Mouse (Mus musculus): ENCODE measurements around the gene Knl1. TPM values are rescaled to one million over a fixed set of nuclear protein-coding genes. Genes with fewer than 3 reads are reported as not detected.

Knl1 gene
- polyA plus RNA-seq, 1 experiment = 2.4 TPM

GRCm38 (mm10) chr2:119019131-119019530 lies 27.8 kb upstream of the Knl1 start:
- DNase-seq (ENCODE audit: low read depth) = peak; percentile 85
- TF ChIP-seq POLR2A (IDR thresholded peaks at IDR 0.05; ENCODE audit: borderline replicate concordance, extremely low read depth, insufficient read depth, insufficient read length, poor library complexity, severe bottlenecking) = no peak
- TF ChIP-seq CTCF (IDR thresholded peaks at IDR 0.05; ENCODE audit: borderline replicate concordance, extremely low read depth, insufficient read depth, insufficient read length) = peak; percentile 54; the same call in 1 of the 2 replicates

- DNase-seq (ENCODE audit: low read depth) = peak; percentile 82
- no peak for TF ChIP-seq CTCF (IDR thresholded peaks at IDR 0.05; ENCODE audit: borderline replicate concordance, extremely low read depth, insufficient read depth, insufficient read length)
- TF ChIP-seq POLR2A (IDR thresholded peaks at IDR 0.05; ENCODE audit: borderline replicate concordance, extremely low read depth, insufficient read depth, insufficient read length, poor library complexity, severe bottlenecking) = no peak
These were observed 27.4 kb upstream of the Knl1 start for GRCm38 (mm10) chr2:119019538-119019937.

GRCm38 (mm10) chr2:119023154-119023660 lies 23.7 kb upstream of the Knl1 start:
- no peak for DNase-seq (ENCODE audit: low read depth)
- TF ChIP-seq POLR2A (IDR thresholded peaks at IDR 0.05; ENCODE audit: borderline replicate concordance, extremely low read depth, insufficient read depth, insufficient read length, poor library complexity, severe bottlenecking) = no peak
- TF ChIP-seq CTCF (IDR thresholded peaks at IDR 0.05; ENCODE audit: borderline replicate concordance, extremely low read depth, insufficient read depth, insufficient read length) = no peak

GRCm38 (mm10) chr2:119024536-119025238 lies 22.2 kb upstream of the Knl1 start:
- DNase-seq (ENCODE audit: low read depth) = peak; percentile 21
- TF ChIP-seq CTCF (IDR thresholded peaks at IDR 0.05; ENCODE audit: borderline replicate concordance, extremely low read depth, insufficient read depth, insufficient read length) = peak; percentile 41; the same call in 1 of the 2 replicates
- no peak for TF ChIP-seq POLR2A (IDR thresholded peaks at IDR 0.05; ENCODE audit: borderline replicate concordance, extremely low read depth, insufficient read depth, insufficient read length, poor library complexity, severe bottlenecking)

- no peak for DNase-seq (ENCODE audit: low read depth)
- TF ChIP-seq CTCF (IDR thresholded peaks at IDR 0.05; ENCODE audit: borderline replicate concordance, extremely low read depth, insufficient read depth, insufficient read length) = no peak
- TF ChIP-seq POLR2A (IDR thresholded peaks at IDR 0.05; ENCODE audit: borderline replicate concordance, extremely low read depth, insufficient read depth, insufficient read length, poor library complexity, severe bottlenecking) = no peak
These were observed 21.7 kb upstream of the Knl1 start for GRCm38 (mm10) chr2:119025239-119025616.

GRCm38 (mm10) chr2:119026951-119027350 lies 20.0 kb upstream of the Knl1 start:
- no peak for DNase-seq (ENCODE audit: low read depth)
- TF ChIP-seq POLR2A (IDR thresholded peaks at IDR 0.05; ENCODE audit: borderline replicate concordance, extremely low read depth, insufficient read depth, insufficient read length, poor library complexity, severe bottlenecking) (no peak), CTCF (IDR thresholded peaks at IDR 0.05; ENCODE audit: borderline replicate concordance, extremely low read depth, insufficient read depth, insufficient read length) (no peak)

- TF ChIP-seq POLR2A (IDR thresholded peaks at IDR 0.05; ENCODE audit: borderline replicate concordance, extremely low read depth, insufficient read depth, insufficient read length, poor library complexity, severe bottlenecking) (no peak), CTCF (IDR thresholded peaks at IDR 0.05; ENCODE audit: borderline replicate concordance, extremely low read depth, insufficient read depth, insufficient read length) (no peak)
- peak; percentile 97 for DNase-seq (ENCODE audit: low read depth)
These were observed 17.9 kb upstream of the Knl1 start, which contains the start of gene Ccdc32 for GRCm38 (mm10) chr2:119028941-119029551. TSS of gene Ccdc32 (minus strand) at chr2:119029393.

GRCm38 (mm10) chr2:119032191-119032590 lies 14.7 kb upstream of the Knl1 start:
- no peak for DNase-seq (ENCODE audit: low read depth)
- no peak for TF ChIP-seq CTCF (IDR thresholded peaks at IDR 0.05; ENCODE audit: borderline replicate concordance, extremely low read depth, insufficient read depth, insufficient read length)
- TF ChIP-seq POLR2A (IDR thresholded peaks at IDR 0.05; ENCODE audit: borderline replicate concordance, extremely low read depth, insufficient read depth, insufficient read length, poor library complexity, severe bottlenecking) = no peak

- TF ChIP-seq CTCF (IDR thresholded peaks at IDR 0.05; ENCODE audit: borderline replicate concordance, extremely low read depth, insufficient read depth, insufficient read length) (no peak), POLR2A (IDR thresholded peaks at IDR 0.05; ENCODE audit: borderline replicate concordance, extremely low read depth, insufficient read depth, insufficient read length, poor library complexity, severe bottlenecking) (peak; percentile 32; the same call in 1 of the 2 replicates)
- peak; percentile 99 for DNase-seq (ENCODE audit: low read depth)
These were observed 12.1 kb upstream of the Knl1 start, which contains the start of gene Rpusd2 for GRCm38 (mm10) chr2:119034656-119035396. TSS of gene Rpusd2 (plus strand) at chr2:119034790.

GRCm38 (mm10) chr2:119035397-119035745 lies 11.5 kb upstream of the Knl1 start:
- TF ChIP-seq CTCF (IDR thresholded peaks at IDR 0.05; ENCODE audit: borderline replicate concordance, extremely low read depth, insufficient read depth, insufficient read length) (no peak), POLR2A (IDR thresholded peaks at IDR 0.05; ENCODE audit: borderline replicate concordance, extremely low read depth, insufficient read depth, insufficient read length, poor library complexity, severe bottlenecking) (no peak)
- no peak for DNase-seq (ENCODE audit: low read depth)

- no peak for TF ChIP-seq POLR2A (IDR thresholded peaks at IDR 0.05; ENCODE audit: borderline replicate concordance, extremely low read depth, insufficient read depth, insufficient read length, poor library complexity, severe bottlenecking)
- TF ChIP-seq CTCF (IDR thresholded peaks at IDR 0.05; ENCODE audit: borderline replicate concordance, extremely low read depth, insufficient read depth, insufficient read length) = peak; percentile 43; the same call in 1 of the 2 replicates
- DNase-seq (ENCODE audit: low read depth) = peak; percentile 61
These were observed 6.0 kb upstream of the Knl1 start for GRCm38 (mm10) chr2:119040882-119041281.

Data from brain, embryonic 14.5 days (tissue).